Mouse (Mus musculus) telencephalon, adult 2 months (tissue): ENCODE measurements around the gene Lingo3.

Source experiments
- DNase-seq: peaks from one replicate; pipeline ENCODE4 v3.0.0-alpha.2; 2011; ENCODE audit warnings: low read depth, low spot score

Lingo3 gene

DNA sequence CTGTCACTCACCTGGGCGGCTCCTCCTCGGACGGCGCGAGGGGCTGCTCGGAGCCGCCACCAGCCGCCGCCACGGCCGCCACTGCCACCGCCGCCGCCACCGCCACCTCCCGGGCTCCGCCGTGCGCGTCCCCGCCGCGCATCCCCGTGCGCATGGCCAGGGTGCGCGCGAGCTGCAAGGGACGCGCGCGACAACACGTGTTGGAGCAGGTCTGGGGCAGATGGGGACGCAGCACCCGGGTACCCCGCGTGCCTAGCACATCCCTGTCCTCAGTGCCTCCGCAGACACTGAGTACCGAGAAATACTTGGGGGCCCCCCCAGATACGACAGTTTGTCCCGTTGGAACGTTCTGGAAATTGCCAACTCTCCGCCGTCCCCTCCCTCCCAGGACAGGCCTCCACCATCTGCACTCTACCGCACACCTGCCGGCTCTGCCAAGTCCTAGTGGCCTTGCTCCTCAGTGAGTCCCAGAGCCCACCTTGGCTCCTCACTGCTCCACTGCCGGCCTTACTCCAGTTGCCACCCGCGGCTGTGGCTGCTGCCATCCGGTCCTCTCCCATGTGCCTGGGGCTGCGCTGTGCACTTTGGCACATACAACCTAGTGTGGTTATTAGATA, at the start of gene Lingo3:
TSS of gene Lingo3 (minus strand) at position 109 of the 617 bp plus-strand sequence.
- no peak for DNase-seq

DNA sequence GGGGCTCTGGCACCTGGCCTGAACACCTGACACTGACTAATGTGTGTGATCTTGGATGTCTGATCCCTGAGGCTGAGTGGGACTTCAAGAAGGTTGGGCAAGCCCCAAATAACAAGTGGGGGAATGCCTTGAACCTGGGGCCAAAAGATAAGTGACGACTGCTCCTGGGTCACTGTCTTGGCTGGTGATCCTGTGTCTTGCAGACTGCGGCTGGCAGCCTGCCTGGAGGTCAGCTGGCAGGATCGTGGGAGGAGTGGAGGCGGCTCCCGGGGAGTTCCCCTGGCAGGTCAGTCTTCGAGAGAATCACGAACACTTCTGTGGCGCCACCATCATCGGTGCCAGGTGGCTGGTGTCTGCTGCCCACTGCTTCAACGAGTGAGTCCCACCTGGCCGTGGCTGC, 43.3 kb upstream of the Lingo3 start:
- DNase-seq: no peak

DNA sequence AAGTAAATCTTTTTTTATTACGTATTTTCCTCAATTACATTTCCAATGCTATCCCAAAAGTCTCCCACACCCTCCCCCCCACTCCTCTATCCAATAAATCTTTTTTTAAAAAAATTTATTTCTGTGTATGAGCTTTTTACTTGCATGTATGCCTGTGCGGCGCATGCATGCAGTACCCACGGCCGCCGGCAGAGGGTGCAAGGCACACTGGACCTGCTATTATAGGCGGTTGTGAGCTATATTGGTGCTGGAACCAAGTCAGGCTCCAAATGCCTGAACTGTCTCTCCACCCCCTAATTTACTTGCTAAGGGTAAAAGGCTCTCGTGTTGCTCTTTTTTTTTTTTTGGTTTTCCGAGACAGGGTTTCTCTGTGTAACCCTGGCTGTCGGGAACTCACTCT, 37.5 kb upstream of the Lingo3 start:
- no peak for DNase-seq

DNA sequence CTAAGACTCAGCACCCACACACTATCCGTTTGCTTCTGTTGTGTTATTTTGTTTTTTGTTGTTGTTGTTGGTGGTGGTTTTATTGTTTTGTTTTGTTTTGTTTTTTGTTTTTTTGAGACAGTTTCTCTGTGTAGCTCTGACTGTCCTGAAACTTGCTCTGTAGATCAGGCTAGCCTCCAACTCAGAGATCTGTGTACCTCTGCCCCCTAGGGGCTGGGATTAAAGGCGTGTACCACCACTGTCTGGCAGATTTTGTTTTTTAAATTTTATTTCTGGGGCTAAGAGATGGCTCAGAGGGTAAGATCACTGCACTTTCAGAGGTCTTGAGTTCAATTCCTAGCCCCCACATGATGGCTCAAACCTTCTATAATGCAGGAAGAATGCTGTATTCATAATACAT, 37.1 kb upstream of the Lingo3 start:
- no peak for DNase-seq

DNA sequence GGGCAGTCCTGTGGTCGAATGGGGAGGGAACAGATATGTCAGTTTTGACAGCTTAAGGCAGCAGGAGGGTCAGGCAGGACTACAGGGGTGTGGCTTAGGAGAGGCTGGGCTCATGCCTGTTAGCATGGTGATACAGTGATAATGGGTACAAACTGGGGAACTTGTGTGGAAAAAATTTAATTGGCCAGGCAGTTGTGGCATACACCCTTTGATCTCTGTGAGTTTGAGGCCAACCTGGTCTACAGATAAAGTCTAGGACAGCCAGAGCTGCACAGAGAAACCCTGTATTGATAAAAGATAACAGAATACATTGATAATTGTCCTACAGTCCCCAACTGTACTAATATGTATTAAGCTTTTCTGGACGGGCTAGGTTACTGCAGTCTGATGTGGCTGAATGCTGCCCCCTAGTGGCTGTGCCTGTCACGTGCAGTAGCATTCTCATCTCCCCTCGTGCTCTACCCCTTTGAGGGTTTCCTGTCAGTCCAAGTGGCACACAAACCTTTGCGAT, 36.3 kb upstream of the Lingo3 start:
- DNase-seq: peak; percentile 13

DNA sequence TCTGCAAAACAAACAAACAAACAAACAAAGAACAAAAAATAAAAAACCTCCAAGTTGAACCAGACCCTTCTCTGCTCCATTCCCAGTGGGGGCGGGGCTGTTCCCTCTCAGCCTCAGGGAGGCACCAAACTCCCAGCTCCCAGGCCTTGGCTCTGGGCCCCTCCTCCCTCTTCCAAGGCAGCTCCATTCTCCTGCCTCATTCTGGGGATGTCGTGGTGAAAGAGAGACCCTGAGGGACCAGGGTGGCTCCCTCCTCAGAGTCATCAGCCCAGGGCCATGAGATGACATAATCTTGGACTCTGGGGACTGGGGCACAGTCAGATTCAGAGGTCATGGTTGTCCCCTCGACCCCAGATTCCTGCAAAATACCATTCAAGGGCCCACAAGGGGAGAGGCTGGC, 32.8 kb upstream of the Lingo3 start:
- DNase-seq: no peak

DNA sequence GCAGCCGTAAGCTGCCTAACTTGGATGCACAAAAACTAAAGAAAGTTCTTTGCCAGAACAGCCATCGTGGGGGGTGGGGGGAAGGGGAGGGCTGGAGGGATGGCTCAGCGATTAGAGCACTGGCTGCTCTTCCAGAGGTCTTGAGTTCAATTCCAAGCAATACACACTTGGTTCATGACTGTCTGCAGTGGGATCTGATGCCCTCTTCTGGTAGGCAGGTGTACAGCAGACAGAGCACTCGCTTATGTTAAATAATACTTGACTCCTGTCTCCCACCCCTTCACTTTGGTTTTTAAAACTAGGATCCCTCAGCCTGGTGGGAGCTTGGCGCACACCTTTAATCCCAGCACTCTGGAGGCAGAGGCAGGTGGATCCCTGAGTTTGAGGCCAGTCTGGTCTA, 32.2 kb upstream of the Lingo3 start:
- no peak for DNase-seq

DNA sequence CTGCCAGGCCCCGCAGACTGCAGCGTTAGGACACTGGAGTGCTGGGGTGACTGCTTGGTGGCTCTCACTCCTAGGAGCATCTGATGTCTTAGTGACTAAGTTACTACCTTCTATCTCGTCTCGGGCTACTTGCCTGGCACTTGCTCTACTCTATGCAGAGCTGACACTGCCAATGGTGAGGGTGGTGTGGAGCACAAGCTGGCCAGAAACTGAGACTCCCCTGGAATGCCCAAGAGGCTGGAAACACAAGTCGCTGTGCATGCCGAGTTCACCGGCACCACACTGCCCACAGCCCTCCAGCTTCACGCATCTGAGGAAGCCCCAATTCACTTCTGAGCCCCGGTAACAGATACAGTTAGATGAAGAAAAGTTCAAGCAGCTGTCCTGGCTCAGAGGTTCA, 30.2 kb upstream of the Lingo3 start:
- DNase-seq: no peak

DNA sequence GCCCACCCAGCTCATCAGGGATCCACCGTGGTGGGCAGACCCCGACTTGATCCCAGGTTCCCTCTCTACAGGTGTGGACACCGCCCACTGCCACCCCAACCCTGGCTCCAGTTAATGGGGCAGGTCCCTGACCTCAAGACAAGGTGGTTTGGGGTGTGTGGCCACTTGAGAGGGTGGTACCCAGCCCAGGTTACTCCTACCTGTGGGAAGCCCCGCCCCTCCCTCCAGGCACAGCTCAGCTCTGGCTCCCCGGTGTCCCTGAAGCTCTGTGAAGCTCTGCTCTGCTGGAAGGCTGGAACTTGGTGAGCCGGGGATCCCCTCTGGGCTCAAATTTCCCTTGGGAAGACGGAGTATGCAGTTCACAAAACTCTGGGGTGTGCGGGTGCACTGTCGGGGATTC, 27.7 kb upstream of the Lingo3 start, which contains the start of gene Tmprss9:
TSS of gene Tmprss9 (plus strand) at position 268 of the 400 bp plus-strand sequence.
- DNase-seq: no peak

DNA sequence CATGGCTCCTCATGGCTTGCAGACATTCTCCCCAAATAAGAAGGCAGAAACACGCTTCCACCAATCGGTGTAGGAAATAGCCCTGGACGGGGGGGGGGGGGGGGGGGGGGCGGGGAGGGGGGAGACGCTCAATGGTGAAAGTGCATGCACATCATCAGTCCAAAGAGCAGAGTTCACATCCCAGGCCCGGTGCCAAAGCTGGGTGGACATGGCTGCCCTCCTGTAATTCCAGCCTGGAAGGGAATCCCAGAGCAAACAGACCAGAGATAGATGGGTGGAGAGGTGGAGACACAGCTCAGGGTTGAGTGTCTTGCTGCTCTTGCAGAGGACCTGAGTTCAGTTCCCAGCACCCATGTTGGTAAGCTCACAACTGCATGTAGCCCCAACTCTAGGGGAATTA, 27.2 kb upstream of the Lingo3 start:
- DNase-seq: no peak

DNA sequence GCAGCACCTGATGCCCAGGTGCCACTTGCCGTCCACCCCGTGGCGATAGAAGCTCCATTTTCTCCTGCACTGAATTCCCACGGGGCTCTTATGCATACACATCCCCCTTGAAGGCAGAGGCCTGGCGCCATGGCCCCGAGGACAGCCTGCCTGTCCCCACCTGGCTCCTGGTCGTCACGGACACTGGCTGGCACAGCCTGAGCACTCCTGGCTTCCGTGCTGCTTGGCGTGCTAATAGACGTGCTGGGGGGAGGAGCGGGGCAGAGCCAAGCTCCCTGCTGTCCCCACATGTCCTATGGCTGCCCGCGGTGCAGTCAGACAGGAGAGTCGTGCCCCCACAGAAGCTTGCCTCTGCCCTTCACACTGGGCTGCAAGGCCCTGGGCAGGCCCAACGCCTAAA, 20.6 kb upstream of the Lingo3 start:
- no peak for DNase-seq

DNA sequence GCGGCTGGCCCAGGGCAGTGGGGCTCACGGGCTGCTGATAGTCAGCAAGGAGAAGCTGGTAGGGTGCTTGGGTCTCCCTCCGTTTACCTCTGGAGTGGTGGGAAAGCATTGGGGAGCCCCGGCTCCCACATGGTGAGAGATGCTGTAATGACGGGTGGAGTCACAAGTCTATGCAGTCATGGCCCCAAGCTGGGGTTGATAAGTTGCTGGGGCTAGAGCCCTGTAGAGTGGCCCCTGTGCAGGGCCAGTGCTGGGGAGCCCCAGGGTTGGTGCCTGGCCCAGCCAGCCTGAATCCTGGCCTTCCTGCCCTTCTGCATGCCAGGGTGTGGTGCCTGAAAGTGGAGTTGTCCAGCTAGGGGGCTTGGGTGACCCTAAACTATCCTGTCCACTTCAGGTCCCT, 18.5 kb upstream of the Lingo3 start:
- DNase-seq: no peak

DNA sequence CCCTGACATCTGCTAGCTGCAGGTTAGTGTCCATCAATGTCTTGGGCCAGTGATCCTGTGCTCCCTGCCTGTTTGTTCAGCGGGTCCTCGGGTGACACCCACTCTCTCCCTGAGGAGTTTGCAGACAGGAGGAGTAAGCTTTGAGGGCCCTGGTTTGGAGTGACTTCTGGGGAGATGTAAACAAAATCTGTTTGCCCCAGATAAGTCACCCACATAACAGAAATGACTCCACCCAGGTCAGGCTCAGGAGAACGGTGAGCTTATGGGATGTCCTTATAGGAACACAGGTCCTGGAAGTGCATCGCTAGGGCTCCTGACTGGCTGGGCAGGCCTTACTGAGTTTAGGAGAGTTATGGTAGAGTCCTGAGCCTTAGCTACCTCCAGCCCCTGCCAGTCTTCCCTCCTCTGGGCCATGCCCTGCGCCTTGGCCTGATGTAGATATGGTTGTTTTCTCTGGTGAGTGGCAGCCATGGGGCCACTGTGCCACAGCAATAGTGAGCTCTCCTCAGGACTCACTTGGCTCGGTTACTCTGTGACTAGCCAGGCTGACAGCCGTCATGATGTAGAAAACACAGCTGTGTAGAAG, 14.6 kb upstream of the Lingo3 start:
- DNase-seq: no peak

DNA sequence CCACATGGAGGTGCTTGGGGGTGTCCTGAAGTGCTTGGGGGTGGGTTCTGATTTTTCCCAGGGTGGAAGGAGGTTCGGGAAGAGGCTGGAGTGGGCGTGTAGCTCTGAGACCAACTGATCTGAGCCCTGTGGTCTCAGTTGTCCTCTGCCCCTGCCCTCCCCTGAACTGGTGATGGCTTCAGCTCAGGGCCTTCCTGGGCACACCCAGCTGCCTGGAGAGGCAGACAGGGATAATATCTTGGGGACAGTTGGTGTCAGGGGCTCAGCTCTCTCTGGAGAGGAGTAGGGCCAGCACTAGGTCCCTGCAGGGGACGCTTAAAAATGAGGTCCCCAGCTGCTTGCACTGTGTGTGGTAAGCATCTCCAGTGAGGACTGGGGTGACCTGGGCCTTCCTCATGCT, 14.0 kb upstream of the Lingo3 start:
- DNase-seq: no peak

DNA sequence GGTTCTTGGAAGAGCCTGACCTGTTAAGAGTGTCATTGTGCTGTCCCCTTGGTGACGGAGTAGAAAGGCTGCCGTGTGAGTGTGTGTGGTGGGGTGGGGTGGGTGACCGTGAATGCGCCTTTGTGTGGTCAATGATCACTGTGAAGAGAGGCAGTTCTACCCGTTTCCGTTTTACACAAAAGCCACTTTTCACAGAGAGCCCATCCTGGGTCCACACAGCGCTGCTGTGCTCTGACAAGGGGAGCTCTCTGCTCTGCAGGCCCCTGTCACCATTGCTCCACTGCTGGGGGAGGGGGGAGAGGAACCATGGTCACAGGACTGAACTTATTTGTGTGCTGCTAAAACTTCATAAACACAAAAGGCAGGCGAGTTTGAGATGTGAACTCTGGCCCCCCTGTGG, 13.5 kb upstream of the Lingo3 start:
- peak; percentile 55 for DNase-seq

DNA sequence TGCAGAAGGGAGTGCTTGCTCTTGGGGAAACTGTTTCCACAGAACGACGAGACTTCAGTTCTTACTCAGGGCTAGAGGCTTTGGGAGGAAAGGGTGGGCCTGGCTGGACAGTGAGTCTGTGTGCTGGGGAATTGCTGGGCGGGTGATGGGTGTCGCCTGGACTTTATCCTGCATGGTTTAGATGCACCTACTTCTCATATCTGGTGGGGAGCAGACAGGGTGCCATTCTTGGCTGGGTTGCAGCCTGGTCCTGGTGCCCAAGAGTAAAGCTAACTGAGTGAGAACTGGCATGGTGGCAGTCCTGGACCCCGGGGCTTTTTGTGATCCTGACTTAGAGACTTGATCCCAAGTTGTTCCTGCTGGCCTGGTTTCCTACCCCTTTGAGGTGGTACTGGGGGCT, 13.1 kb upstream of the Lingo3 start:
- no peak for DNase-seq

DNA sequence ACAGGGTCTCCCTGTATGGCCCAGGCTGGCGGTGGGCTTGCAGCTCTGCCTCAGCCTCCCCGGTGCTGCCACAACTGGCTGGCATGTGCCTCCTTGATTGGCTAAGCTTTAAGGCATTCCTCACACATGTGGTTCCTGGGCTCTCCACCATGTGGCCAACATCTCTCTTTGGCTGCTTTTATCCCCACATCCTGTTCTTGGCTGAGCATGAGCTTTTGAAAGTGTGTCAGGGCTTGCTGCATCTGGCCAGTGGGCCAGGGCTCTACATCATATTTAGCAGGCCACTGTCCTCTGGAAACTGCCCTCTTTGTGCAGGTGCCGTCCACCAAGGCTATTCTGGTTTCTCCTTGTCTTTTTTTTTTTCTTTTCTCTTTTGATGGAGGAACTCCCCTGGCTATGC, 12.4 kb upstream of the Lingo3 start:
- no peak for DNase-seq

DNA sequence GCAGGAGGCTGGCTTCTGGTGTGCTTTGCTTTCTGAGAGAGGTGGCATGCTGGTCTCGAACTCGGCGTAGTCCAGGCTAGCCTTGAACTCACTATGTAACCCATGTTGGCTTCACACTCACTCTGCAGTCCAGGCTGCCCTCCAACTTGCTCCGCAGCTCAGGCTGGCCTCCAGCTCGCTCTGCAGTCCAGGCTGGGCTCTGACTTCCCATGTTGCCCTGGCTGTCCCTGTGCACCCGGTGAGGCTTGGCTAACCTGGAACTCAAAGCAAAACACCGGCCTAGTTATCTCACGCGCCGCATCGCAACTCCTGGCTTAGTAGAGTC, 11.9 kb upstream of the Lingo3 start:
- DNase-seq: no peak

DNA sequence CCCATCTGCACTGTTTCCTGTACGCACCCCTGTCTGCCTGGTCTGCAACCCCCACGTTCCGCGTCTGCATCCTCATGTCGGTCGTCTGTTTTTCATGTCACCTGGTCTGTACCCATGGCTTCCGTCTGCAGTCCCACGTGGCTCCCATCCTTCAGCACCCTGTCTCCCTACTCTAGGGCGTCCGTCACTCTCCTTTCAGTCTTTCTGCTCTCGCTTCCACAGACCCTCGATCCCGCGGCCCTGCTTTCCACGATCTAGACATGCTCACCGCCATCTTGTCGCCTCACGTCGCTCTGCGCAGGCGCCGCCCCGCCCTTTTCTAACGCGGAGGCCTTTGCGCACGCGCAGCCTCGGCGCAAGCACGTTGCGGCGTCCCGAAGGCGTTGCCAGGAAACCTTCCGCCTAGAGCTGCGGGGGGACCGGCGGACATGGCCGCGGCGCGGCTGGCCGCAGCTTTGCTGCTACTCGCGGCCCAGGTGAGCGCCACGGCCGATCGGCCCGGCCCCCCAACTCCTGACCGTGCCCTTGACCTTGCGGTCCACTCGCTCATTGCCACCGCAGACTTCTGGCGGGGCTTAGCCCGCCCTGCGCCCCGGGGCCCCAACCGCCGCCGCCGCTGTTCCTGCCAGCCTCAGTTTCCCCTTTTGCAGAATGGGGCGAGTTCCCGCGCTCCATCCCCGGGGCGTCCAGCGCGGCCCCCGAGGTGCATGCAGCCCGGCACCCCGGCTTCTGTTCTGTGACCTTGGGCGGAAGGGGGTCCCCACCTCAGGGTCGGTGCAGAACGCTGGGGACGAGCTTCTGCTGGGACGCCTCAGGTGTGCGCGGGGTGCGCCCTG, 11.3 kb upstream of the Lingo3 start, which contains the start of the genes Lsm7 and Sppl2b:
TSS of gene Lsm7 (minus strand) at position 297 of the 836 bp plus-strand sequence.
TSS of gene Sppl2b (plus strand) at position 363 of the 836 bp plus-strand sequence.
- DNase-seq: peak; percentile 86

DNA sequence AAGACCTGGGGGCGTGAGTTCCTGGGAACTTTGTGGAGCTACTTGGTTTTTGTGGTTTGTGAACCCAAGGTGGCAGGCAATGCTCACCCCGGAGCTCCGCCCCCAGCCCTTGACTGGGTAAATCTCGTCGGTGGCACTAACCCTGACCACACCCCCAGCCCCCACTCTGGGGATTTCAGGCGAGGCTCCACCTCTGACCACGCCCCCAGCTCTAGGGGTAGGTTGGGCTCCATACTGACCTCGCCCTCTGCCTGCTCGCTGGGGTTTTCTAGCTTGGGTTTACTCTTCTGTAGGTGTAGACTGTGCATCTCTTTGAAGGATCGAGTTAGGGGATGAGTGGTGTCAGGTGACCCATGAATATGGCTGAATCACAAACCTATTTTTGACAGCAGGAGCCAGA, 4.7 kb upstream of the Lingo3 start:
- DNase-seq: no peak

DNA sequence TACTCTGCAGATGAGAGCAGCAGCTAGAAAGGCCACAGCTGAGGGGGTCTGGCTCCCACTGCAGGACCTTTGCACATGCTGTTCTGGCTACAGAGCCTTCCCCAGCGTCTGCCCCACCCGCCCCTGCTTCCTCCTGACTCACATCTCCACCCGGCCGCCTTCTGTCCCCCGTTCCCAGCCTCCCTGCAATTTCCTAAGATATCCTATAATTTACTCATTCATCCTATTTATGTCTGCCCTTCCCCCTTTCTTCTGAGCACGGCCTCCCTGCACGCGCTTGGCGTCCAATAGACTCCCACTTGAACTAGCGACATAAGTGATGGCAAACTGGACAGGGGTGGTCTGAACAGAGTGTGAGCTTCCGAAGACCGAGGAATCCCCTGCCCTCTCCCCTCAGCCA, 1.9 kb upstream of the Lingo3 start:
- peak; percentile 64 for DNase-seq

DNA sequence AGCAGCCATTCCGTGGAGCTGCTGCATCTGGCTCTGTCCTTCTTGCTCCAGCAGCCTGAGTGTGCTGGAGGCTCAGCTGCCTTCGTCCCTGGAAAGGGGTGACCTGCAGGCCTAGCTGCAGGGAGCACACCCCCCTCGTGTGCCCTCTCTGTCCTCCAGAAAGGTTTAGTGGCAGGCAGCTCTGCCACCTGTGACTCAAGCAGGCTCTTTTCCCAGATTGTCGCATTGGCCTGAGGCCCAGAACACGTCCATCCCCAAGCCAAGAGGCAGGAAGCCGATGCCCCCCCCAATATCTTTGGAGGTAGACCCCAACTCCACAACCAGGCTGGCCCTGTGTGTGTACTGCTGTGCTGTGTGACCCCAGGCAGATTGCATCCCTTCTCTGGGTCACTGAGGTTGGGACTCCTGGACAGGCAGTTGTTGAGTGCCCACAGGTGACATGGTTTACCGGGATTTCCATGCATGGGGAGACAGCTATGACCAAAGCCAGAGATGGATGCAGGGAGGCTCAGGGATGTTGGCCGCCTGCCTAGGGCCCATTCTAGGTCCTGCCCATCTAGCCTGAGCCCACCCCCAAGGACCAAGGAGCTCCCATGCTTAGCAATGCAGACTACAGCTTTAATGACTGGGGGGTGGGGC, 1.3 kb upstream of the Lingo3 start:
- DNase-seq: no peak
